Comparison of ENCODE assay signal across 8 mouse cellular contexts in the genomic region with DNA sequence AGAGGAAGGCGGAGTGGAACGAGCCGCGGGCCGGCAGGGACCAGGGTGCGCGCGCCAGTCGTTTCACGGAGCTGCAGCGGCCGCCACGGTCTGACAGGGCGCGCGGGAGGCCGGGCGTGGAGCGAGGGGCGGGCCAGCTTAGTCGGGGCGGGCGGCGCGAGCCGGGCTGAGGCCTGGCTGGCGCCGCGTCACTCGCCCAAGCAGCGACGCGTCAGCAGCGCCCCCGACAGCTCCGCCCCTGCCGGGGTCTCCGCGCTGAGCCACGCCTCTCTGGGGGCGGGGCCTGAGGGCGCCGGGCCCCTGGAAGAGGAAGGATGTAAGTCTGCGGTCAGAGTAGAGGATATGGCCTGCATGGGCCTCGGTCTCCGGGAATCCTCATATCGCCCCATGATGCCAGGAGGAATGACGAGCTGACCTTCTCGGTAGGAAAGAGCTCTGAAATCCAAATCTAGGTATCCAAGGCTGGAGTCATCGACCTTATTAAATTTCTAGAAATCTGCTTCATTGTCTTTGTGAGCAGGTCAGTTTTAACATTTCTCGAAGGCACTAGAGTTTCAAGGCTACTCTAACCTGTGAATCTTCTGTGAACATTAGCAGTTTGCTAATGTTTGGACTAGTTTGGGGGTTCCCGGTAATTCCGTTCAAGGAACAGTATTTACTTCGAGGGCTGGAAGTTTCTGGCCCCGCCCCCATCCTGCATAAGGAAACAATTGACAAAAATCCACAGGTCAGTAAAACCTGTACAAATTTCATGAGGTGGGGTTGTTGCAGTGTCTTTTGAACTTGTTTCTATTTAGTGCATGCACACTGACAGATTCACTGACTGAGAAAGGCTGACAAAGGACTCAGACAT. TPM values are rescaled to one million over a fixed set of nuclear protein-coding genes. Genes with fewer than 3 reads are reported as not detected.
DNase-seq lines count a peak whose midpoint lies in the region; ATAC-seq lines count a peak whose summit lies in the region.

A gene (minus strand): TSS at position 228 of the 853 bp plus-strand sequence.

- peak within 1 kb of the TSS; percentile 92 for H3K4me3 ChIP-seq in megakaryocyte, embryonic 14.5 days (replicated peaks)

- no peaks in the 10 kb centered on the region for H3K9me3 ChIP-seq in megakaryocyte, embryonic 14.5 days

- H3K27me3 ChIP-seq in megakaryocyte, embryonic 14.5 days (replicated peaks) = no peaks in the 10 kb centered on the region

- peaks cover 44% of the 10 kb centered on the region for H3K4me1 ChIP-seq in megakaryocyte, embryonic 14.5 days

- H3K36me3 ChIP-seq in megakaryocyte, embryonic 14.5 days (replicated peaks; ENCODE audit: low read length) = peaks cover under 1% of the 10 kb centered on the region

- DNase-seq in ZHBTc4 (ENCODE audit: low read depth, low spot score) = peak; percentile 94
- peak; percentile 87 to 90 for DNase-seq in gastrocnemius, adult 8-10 months (ENCODE audit: low spot score in 2 of 2)
- peak; percentile 64 for DNase-seq in hindlimb bud, embryonic 11.5 days (ENCODE audit: extremely low spot score, low read depth, low spot score)
- peak; percentile 76 to 90 for DNase-seq in left cerebral cortex, adult 8-10 months (ENCODE audit: low spot score in 2 of 2)
- DNase-seq in right cerebral cortex, postnatal 10 days (ENCODE audit: low spot score in 2 of 2) = peak; percentile 94 to 95
- peak; percentile 88 for DNase-seq in urinary bladder, postnatal 25 days (ENCODE audit: low spot score)

- ATAC-seq in common myeloid progenitor, adult 5-6 weeks (replicated peaks; ENCODE audit: low read depth, poor library complexity, severe bottlenecking) = peak; percentile 89

RNA-seq across cellular contexts. Expression of the gene that starts here (rescaled TPM):
- 25.3 and 26.3 TPM in 2 replicates for total RNA-seq in common myeloid progenitor, adult 5-6 weeks (2017)
- 1 to 10 TPM in 3 of 4 experiments, under 1 TPM in 1; 0.94 to 2.6 (median 1.4) TPM for total RNA-seq in gastrocnemius, adult 8-10 months (2022)
- total RNA-seq in left cerebral cortex, adult 8-10 months (2022) = 10 to 100 TPM; 11.3 to 15.6 (median 12.9) TPM
- 59.8 and 221 TPM in 2 replicates for polyA plus RNA-seq in megakaryocyte, embryonic 14.5 days (2012; ENCODE audit: insufficient read depth, low replicate concordance)

Comparison
In these comparisons a context has a peak if more than half of its experiments do, and no peak if none do; other contexts are left out.
1. Peak in every context shown above with its lines: DNase-seq, ATAC-seq and H3K4me3 ChIP-seq.